Mouse (Mus musculus) lung, embryonic 14.5 days (tissue): ENCODE results near the gene Stmn1. TPM values are rescaled to one million over a fixed set of nuclear protein-coding genes. Genes with fewer than 3 reads are reported as not detected.

Experiments used
- ATAC-seq: fragments of 200-750 bp; cut with Nextera tagmentation; 2 replicates; pipeline ENCODE4 v1.8.0; 2017; ENCODE audit warnings: mild to moderate bottlenecking, moderate TSS enrichment, moderate library complexity; ENCODE audit not compliant: insufficient read depth
- DNase-seq: peaks from one replicate; pipeline ENCODE4 v3.0.0-alpha.2; 2015
- H3K27ac ChIP-seq: fragments of 300-500 bp; sonication (generic); 2 replicates; pipeline ENCODE4 v1.5.1; 2014; ENCODE audit warnings: low read depth, mild to moderate bottlenecking, moderate library complexity
- H3K27me3 ChIP-seq: fragments of 300-500 bp; sonication (generic); 2 replicates; pipeline ENCODE4 v1.6.1; 2014; ENCODE audit warnings: low read length, control low read depth; ENCODE audit not compliant: insufficient read depth
- H3K36me3 ChIP-seq: fragments of 300-500 bp; sonication (generic); 2 replicates; pipeline ENCODE4 v1.6.1; 2014; ENCODE audit warnings: control low read depth; ENCODE audit not compliant: insufficient read depth
- H3K4me1 ChIP-seq: fragments of 300-500 bp; sonication (generic); 2 replicates; pipeline ENCODE4 v1.6.1; 2014; ENCODE audit warnings: antibody characterized with exemption, control low read depth; ENCODE audit not compliant: insufficient read depth
- H3K4me2 ChIP-seq: fragments of 300-500 bp; sonication (generic); 2 replicates; pipeline ENCODE4 v1.6.1; 2014; ENCODE audit warnings: mild to moderate bottlenecking
- H3K4me3 ChIP-seq: fragments of 300-500 bp; sonication (generic); 2 replicates; pipeline ENCODE4 v1.5.1; 2014; ENCODE audit warnings: low read depth, low read length
- H3K9ac ChIP-seq: fragments of 300-500 bp; sonication (generic); 2 replicates; pipeline ENCODE4 v1.6.1; 2014
- H3K9me3 ChIP-seq: fragments of 300-500 bp; sonication (generic); 2 replicates; pipeline ENCODE4 v1.6.1; 2016; ENCODE audit warnings: low read depth, low read length, control low read depth
- CTCF ChIP-seq: IDR thresholded peaks from 2 replicates; pipeline ENCODE4 v1.5.1; 2016; ENCODE audit warnings: antibody characterized with exemption, low read depth
- microRNA-seq: library from miRNA; unstranded; fragments of <30 nt; microRNA quantifications from one replicate; pipeline ENCODE4, GENCODE M21; 2016; ENCODE audit warnings: borderline number of aligned reads
- polyA plus RNA-seq: library from polyadenylated mRNA; unstranded; fragments of >200 nt; fragmentation: Nextera tagmentation; extraction: Ambion mirVana; gene quantifications from 2 replicates; pipeline ENCODE4 v1.2.1, GENCODE M21; 2014

The Stmn1 gene
- polyA plus RNA-seq, 1 experiment from 2014 or later = 1,772 TPM

DNA sequence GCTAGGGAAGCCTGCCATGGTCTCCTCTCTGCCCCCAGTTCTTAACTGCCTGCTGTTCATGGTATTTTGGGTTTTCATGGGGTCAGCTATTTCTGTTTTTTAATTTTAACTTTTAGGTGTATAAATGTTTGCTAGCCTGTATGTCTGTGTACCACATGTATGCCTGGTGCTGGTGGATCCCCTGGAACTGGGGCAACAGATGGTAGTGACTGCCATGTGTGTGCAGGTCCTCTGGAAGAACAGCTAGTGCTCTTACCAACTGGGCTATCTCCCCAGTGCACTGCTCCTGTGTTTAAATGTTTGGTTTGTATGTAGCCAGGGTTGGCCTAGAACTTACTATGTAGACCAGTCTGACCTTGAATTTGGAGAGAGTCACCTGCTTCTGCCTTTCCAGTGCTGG lies 51.2 kb downstream of the Stmn1 start:
- peaks cover 31% of the 10 kb centered on the region for H3K36me3 ChIP-seq
- no peak overlapping the region for H3K27ac ChIP-seq
- H3K9ac ChIP-seq = no peak overlapping the region
- H3K9me3 ChIP-seq = no peaks in the 10 kb centered on the region
- DNase-seq (no peak), ATAC-seq (no peak)
- H3K4me3 ChIP-seq = no peak overlapping the region
- no peaks in the 10 kb centered on the region for H3K27me3 ChIP-seq
- TF ChIP-seq CTCF = no peak
- no peak overlapping the region for H3K4me2 ChIP-seq
- H3K4me1 ChIP-seq = peaks cover 3% of the 10 kb centered on the region; the same call in 1 of the 2 replicates

Small RNA genes within 50 kb of the gene (microRNA-seq; reads per million reads assigned to microRNA genes)
- gene Gm23634 = 0.71 reads per million

Other genes with a start within 250 kb of the Stmn1 start
- 0.12 TPM in 1 of 2 replicates, not detected in the other for gene Catsper4, start 240.9 kb upstream of the Stmn1 start, polyA plus RNA-seq
- 6.2 TPM in 2 replicates for gene Cnksr1, start 229.9 kb upstream of the Stmn1 start, polyA plus RNA-seq
- gene E130218I03Rik, start 224.7 kb upstream of the Stmn1 start, polyA plus RNA-seq = 0.29 and 0.41 TPM in 2 replicates
- gene Zfp593, start 222.7 kb upstream of the Stmn1 start, polyA plus RNA-seq = 16.4 and 17.5 TPM in 2 replicates
- gene Gm30191, start 221.4 kb upstream of the Stmn1 start, polyA plus RNA-seq = not detected in 2 replicates
- gene Grrp1, start 214.2 kb upstream of the Stmn1 start, polyA plus RNA-seq = 10.2 and 11.6 TPM in 2 replicates
- 21.2 and 21.4 TPM in 2 replicates for gene Pdik1l, start 180.4 kb upstream of the Stmn1 start, polyA plus RNA-seq
- 0.28 TPM in 1 of 2 replicates, not detected in the other for gene Trim63, start 153.2 kb upstream of the Stmn1 start, polyA plus RNA-seq
- 0.05 TPM in 1 of 2 replicates, not detected in the other for gene Slc30a2, start 125.1 kb upstream of the Stmn1 start, polyA plus RNA-seq
- 2.9 and 3.7 TPM in 2 replicates for gene Extl1, start 84.5 kb upstream of the Stmn1 start, polyA plus RNA-seq
- 10.5 and 12.2 TPM in 2 replicates for gene Pafah2, start 72.0 kb upstream of the Stmn1 start, polyA plus RNA-seq
- 1.1 TPM in 2 replicates for gene Paqr7, start 28.4 kb downstream of the Stmn1 start, polyA plus RNA-seq
- 9.6 and 10.7 TPM in 2 replicates for gene Aunip, start 42.7 kb downstream of the Stmn1 start, polyA plus RNA-seq
- gene Mtfr1l, start 67.1 kb downstream of the Stmn1 start, polyA plus RNA-seq = 119 and 125 TPM in 2 replicates
- gene Selenon, start 83.8 kb downstream of the Stmn1 start, polyA plus RNA-seq = 49.5 and 62.0 TPM in 2 replicates
- gene Man1c1, start 236.0 kb downstream of the Stmn1 start, polyA plus RNA-seq = 3.3 and 4.3 TPM in 2 replicates